Mouse (Mus musculus): ENCODE measurements around the gene Cox5a.

DNA sequence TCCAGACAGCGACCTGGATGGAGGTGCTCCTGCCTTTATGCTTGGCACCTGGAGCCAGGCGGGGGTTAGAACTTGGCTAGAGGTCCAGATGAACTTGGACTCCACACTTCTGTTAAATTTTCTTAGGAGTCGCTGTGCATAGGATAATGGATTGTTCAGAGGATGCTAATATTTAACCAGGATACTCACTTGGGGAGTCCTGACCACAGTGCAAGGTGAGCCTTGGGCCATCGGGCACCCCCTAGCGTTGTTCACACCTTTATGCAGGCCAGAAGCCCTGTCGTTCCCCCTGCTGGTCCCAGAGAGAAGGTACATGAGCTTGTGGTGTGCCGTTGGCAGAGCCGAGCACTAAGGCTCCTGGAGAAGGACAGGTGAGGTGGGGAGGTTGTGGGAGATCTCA is 45.8 kb downstream of the Cox5a start:
- TF ChIP-seq CTCF (IDR thresholded peaks at IDR 0.05; ENCODE audit: low read depth) (peak; percentile 44), EP300 (IDR thresholded peaks at IDR 0.05; ENCODE audit: low read depth) (no peak)

All from liver, postnatal 0 days (tissue).